Mouse (Mus musculus) NIH3T3 (cell line): ENCODE results near the gene Lrrc4c.
A peak's percentile ranks its signal among the peaks of the same experiment; 100 is the strongest.

Experiments used
- DNase-seq: peaks from one replicate; pipeline ENCODE4 v3.0.0-alpha.2; 2012; ENCODE audit warnings: low read depth

Lrrc4c gene

DNA sequence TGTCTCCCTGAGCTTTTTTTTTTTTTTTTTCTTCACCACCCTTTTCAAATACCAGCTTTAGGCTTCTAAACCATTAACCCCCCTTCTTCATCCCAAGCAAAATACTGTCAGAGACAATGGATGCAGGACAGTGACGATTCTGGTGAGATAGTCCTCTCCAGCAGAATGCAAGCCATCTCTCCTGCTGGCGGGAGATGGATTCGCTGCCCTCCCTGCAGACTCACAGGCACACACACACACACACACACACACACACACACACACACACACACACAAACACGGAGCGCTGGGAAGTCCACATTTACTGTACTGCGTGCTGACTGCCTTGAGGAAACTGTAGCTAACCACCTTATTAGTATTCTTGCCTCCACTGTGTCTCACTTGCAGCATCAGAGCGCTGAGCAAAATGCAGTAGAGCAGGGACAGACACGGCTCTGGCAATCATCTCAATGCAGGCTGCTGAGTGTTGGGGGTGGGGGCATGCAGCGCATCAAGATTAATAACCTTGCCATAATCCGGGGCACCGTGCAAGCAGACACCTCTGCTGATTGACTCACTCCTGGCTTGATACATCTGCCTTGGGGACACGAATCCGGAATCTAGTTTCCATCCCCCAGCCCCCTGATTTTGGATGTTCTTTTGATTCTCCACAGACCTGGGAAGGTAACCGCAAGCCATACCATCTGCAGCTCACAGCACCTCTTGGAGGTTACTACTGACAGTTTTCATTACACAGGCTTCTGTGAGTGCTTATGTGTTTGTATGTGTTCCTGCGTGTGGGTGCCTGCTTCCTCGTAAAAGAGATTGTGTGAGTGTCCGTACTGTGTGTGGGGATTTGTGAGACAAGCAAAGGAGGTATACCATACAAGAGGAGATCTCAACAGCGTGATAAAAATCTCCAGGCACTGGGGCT is at the start of gene Lrrc4c:
TSS of gene Lrrc4c (plus strand) at position 783 of the 913 bp plus-strand sequence.
- no peak for DNase-seq

DNA sequence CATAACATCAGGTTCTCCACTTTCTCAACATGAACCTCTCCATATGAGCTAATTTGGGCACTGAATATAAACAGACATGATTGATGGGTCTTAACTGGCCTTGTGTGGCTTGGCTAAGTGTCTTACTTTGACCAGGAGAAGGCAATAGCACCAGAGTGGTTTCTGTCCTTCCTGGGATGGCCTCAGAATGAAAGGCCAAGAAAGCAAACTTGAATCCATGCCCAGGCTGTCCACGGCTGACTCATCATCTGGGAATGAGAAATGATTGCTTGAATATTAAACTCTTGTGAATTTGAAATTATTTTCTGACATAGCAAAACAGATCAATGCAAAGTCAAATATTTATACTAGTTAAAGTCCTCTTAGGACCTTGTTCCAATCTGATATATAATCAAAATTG is 42.9 kb upstream of the Lrrc4c start:
- peak; percentile 24 for DNase-seq

DNA sequence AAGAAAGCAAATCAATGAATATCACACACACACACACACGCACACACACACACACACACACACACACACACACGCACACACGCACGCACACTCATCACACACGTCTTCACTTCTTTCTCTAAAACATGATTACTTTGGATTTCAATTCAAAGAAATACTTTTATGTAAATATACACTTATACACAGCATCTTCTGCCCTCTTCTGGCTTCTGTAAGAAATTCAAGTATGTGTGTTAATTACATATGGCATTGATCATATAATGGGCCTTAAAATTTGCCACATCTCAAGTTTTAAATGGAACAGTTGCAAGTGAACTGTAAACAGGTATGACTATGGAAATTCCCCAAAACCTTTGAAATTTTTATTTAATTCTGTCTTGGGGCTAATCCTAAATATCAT is 35.0 kb upstream of the Lrrc4c start:
- peak; percentile 2 for DNase-seq

DNA sequence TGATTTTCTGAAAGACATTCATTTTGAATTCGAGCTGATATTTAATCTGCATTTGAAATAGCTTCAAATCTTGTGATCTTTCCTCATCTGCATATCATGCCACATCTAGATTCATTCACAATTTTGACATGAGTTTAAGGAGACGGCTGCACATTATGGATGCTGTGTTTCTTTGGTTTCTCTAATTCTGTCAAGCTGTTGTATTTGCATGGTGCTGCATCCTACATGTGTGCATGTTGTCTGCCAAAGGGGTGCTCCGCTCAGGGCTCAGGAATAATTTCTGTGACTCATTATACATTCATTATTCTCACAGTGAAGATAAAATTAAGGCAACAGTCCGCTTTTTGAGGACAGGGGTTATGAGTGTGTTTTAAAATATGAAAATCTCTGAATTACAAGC is 30.5 kb upstream of the Lrrc4c start:
- no peak for DNase-seq

DNA sequence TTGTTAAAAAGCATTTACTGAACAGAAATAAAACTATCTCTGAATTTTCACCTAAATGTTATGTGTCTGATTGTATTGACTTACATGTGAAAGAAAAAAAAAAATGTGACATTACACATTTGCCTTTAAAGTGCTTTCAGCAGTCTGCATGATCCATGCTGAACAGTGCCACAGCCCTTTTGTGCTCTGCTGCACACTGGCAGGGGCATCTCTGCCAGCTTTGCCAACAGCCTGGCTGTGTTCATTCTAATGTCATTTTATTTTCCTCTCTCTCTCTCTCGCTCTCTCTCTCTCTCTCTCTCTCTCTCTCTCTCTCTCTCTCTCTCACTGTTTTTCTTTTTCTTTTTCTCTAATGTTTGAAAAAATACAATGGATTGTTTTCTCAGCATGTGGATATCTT is 27.4 kb upstream of the Lrrc4c start:
- DNase-seq, result no peak

DNA sequence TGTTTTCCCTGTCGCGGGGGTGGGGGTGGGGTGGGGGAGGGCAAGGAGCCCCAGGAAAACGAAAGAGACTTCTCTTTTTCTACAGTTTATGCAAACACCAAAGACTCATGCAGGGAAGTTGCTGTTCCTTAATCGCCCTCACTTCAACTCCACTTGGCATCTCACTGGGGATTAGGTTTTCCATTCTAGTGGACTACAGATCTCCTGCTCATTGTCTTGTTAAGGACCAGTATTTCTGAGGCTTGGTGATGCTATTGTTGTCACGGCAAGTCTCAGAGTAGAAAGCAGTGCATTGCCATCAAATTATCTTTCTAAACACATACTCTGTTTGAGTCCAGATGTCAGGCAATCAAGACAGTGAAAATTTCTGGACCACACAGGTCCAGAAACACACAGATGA is 2.9 kb upstream of the Lrrc4c start:
- no peak for DNase-seq

DNA sequence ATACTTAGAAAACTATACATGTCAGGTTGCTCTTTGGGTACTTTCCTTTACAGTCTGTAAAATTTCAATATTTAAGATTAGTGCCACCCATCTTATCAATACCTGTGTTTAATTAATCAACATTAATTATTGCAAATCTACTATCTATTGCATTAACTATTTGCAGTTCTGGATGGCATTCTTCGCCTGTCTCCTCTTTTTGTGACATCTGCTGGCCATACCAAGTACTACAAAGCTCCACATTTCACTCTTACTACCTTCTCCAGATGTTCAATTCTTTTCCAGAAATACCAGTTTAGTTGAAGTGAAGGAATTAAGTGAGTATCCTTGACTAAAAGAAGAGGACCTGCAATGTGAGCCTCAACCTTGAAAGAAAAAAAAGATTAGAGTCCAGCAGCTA is 1.4 kb upstream of the Lrrc4c start:
- no peak for DNase-seq

DNA sequence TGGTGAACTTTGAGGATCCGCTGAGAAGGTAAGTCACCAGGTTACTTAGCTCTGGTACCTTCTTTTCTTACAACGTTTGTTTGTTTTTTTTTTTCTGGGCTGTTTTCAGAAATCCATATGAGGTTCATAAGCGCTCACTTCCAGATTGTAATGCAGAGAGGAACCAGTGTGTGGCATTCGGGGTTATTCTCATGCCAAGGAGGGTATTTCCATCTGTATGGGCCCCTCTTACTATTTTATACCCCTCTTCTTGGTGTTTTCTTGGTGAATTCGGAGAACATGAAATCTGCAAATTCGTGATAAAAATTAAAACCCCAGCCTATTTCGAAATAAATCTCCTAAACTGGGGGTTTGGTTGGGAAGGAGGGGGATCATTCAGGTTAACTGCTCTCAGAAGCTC is 587 bp downstream of the Lrrc4c start:
- no peak for DNase-seq

DNA sequence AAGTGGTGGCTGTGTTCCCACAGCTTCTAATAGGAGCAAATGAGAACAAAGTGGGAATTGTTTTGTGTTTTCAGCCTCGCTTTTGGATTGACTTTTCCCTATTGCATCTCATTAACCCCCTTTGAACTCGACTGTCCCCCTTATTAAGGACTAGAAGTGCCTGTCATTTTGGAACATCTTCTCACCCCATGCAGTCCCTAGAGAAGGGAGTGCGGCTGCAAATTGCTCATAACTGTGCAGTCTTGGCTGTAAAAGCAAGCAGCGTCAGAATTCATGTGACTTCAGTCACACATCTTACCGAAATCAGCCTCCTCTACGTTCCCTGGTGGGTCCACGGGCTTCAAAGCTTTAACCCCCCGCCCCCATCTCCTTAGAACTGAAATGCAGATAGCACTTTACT is 1.2 kb downstream of the Lrrc4c start:
- DNase-seq, result no peak

DNA sequence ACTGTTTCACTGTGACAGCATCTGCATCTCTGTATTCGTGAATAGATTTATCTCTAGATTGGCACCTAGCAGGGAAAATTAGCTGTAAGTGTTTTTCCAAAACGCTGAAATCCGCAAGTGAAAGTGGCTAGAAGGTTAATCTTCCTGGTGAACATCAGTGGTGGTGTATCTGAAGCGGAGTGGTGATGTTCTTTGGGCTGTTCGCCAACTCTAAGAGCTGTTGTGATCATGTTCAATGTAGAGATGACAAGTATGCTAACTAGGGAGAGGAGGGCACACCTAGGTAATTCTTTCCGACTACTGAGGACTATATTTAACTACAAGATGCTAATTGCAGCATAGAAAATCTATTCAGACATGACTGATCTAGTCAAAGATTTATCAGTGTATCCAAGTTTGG is 1.7 kb downstream of the Lrrc4c start:
- no peak for DNase-seq

DNA sequence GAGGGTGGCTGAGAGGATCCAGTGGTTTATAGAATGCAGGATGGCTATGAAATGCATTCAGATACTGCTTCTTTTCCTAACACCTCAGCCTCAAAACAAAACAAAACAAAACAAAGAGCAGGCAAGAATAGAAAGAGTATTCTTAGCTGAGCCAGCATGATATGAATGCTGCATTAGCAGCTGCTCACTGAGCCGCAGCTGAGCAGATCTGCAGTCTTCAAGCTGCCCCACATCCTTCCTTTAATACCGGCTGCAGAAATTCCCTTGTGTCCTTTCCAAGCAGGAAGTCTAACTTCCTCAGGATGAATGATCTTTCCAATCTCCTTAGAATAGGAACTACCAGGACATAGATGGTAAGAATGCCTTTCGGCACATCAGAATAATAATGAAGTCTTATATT is 16.7 kb downstream of the Lrrc4c start:
- DNase-seq, result no peak

DNA sequence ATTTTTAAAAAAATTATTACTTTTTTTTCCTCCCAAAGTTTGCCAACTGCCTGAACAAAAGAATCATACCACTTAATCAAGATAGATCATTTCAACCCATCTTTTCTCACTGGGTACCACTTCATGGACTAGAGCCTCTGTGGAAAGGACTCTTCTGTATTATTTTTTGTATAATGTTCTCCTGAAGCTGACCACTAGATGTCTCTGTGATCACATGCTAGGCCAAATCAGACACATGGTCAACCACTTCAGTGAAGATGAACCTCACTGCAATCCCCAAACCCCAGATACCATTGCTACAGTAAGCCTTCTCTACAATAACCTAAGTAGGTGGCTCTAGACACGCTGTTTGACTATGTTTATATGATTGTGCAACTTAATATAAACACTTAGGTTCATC is 19.4 kb downstream of the Lrrc4c start:
- DNase-seq, result peak; percentile 3

DNA sequence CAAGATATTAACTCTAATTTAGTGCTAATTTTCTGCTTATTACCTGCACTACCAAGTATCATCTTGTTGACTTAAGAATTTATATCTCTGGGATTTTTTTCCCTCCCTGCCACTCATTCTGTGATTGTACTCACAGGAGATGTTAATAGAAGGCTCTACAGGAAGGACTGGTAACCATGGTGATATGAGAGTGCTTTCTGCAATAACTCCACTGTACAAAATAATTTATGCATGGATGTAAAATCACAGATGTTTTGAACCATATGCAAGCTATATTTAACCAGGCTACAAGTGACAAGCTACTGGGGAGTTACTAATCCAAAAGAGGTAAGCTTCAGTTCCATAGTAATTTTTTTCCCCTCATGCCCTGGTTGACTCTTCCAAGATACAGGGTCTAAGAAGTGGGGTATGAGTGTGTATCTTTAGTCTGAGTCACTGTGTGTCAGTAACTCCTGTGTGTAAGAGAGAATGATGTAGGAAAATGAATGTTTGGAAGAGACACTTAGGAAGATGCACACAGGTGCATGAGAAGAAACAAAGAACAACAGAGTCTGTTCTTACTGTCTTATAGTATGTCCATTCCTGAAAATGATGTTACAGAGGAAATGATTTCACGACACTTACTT is 83.3 kb downstream of the Lrrc4c start:
- no peak for DNase-seq

DNA sequence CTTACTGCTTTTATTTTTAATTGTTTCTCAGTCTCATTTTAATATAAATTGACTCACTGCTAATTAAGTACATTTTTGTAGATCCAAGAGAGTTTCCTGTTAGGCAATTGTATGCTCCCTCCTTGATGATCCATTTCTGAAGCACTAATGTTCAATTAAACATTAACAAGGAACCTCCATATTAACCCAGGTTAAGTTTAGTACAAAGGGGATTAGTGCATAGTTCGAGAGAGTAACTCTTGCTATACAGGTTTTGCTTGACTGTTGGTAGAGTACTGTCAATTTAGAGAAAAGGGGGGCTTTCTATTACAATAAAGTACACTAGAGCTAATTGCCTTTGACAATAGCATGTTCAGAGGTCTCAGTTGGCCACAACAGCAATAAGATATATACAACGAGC is 84.5 kb downstream of the Lrrc4c start:
- no peak for DNase-seq

DNA sequence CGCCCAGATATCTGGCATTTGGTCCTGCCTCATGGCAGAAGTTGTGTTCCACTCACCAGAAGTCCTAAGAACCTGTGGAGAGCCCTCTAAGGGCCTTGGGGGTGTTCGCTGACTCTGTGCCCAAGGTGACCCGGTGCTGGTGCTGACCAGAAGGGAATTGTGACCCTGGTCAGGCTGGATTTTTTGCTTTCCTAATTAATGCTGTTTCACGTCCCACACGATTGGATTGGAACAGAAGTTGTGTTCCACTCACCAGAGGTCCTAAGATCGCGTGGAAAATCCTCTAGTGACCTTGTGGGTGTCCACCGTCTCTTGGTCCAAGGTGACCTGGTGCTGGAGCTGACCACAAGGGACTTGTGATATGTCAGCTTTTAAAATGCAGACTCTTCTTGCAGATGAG is 88.9 kb downstream of the Lrrc4c start:
- DNase-seq, result no peak

DNA sequence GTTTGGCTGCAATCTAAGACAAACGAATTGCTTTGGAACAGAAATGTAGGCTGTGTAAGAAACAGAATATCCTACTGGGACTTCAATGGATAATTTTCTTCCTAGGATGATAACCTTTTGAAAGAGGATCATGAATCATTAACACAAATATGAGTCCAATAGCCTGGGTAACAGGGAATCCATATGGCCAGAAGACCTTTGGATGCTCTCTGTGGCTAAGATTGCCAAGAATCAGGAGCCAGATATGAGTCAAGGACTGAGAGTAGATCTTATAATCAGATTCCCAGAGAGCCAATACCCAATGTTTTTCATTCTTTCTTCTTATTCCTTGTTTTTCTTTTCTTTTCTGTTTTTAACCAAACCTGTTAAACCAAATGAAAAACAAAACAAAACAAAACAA is 93.2 kb downstream of the Lrrc4c start:
- no peak for DNase-seq

DNA sequence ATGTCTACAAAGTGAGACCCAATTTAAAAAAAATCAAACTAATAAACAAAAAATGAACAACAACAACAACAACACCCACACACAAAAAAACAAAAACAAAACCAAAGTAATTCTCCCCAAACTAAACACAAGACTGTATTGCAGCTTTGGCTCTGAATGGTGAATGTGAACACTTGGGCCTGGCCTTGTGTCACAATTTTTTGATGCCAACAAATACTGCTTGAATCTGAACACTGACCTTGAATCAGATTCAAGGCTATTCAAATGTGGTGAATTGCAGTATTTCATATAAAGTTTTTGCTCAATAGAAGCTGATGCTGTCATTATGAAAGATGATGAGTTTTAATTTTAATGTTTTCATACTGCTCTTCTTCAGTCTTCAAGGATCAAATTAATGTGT is 143.6 kb downstream of the Lrrc4c start:
- no peak for DNase-seq

DNA sequence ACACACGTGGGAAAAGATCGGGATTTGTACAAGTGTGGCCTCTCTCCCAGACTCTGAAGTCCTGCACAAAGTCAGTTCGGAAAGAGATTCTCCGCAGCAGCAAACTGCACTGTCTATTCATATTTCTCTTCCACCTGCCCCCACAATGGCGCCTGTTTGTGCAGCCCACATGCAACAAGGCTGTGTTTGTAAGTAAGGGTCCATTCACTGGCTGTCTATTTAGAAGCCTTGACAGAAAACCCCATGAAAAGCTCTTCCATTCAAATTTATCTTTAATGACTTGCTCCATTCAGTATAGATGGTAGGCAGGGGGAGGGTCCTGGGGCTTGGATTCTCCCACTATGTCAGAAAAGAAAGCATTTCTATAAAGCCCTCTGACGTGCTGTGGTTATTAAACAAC is 157.7 kb downstream of the Lrrc4c start:
- DNase-seq, result no peak

DNA sequence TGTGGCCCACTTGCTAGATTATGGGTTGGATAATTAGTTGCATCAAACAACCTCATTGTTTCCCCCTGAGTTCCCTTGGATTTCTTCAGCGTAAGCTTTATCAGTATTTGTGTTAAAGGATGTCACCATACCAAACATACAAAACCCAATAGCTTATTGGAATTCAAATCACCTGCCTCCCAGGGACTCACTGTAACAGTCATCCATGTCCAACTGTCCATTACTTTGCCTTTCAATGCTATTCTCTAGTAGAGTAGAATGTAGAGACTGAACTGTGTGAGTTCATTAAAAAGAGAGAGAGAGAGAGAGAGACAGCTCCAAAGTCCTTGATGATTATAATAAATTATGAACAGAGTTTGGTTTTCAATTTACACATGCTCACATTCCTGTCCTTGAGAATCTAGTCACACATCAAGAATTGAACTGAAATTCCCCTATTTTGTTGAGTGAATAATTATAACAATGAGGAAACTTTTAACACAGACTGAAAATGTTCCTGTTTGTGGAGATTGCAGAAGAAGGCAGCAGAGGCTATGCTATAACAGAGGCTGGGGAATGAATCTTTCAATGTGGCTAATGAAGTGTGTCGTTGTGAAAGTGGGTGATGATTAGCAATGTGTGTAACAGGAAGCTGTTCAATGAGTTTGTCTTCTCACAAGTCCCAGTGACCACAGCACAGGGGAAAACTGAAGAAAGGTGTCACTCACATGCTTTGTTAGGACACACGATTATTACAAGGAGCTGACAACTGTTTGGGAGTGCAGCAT is 181.3 kb downstream of the Lrrc4c start:
- DNase-seq, result no peak

DNA sequence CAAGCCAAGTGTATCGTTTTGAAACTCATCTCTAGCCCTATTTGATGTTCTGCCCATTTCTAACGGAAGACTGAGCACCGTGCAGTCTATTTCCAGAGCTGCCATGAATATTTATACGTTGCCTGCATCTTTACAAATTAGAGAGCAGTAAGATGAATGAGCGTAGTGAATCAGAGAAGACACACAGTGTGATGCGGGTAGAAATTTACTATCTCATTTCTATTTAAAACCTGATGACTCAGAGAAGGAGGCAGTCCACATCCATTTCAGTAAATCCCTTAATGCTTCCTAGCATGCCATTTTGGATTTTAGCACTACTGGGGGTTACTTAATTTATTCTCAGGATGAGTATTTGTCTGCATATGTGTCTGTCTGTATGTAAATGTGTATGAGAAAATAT is 186.2 kb downstream of the Lrrc4c start:
- DNase-seq, result no peak

DNA sequence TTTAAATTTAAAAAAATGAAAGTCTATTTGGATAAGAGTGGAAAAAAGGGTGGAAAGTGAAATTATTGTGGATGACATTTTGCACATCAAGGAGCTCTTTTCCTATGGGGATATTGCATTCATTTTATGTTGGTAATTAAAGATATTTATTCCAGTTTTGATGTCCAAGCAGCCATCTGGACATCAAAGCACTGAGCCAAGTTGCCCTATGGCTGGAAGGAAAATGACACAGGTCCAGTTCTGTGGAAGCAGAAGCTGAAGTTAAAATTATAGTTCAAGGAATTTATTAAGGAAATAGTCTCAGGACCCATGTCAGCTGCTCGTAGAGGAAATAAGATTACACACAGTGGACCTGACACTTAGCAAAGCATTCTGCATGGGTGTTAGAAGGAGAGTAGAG is 187.7 kb downstream of the Lrrc4c start:
- DNase-seq, result no peak

DNA sequence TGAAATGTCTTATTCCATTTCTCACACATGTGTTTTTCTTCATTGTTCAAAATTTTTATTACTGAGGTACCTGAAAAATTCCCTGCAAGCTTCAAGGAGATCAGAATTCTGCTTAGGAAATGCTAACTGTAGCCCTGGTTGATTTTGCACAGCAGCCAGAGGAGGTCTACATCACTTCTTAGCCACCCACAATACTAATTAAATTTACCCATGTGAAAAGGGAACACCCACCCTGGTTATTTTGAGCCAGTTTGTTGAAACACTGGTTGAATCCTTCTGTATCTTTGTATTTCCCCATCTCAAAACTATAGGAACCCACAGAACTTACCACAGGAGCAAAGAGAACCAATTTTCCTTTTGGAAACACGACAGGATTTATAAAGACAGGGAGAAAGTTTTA is 191.0 kb downstream of the Lrrc4c start:
- DNase-seq, result no peak

DNA sequence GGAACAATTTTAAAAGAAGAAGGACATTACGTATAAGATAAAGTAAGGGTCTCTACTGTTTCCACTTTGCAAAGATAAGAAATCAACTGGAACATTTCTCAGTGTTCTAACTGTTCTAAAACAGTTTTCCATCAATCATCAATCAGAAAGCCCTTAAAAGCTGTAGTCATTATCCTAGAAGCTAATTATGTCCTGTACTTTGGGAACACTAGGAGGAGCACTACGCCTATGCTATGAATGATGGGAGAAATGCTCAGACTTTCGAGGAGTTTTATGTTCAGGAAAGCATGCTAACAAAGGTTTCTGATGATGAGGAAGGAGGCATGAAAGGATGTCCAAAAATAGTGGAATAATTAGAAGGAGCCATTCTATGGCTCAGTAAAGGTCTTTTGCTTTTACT is 219.5 kb downstream of the Lrrc4c start:
- DNase-seq, result no peak
